Mouse (Mus musculus) natural killer cell, adult 2 months (primary cell): ENCODE data around the gene Thap2.

Source experiments
- DNase-seq, 2 experiments: peaks; one replicate each; pipeline ENCODE4 v3.0.0; 2022; ENCODE audit warnings: low spot score in 2 of 2

Thap2 gene

DNA sequence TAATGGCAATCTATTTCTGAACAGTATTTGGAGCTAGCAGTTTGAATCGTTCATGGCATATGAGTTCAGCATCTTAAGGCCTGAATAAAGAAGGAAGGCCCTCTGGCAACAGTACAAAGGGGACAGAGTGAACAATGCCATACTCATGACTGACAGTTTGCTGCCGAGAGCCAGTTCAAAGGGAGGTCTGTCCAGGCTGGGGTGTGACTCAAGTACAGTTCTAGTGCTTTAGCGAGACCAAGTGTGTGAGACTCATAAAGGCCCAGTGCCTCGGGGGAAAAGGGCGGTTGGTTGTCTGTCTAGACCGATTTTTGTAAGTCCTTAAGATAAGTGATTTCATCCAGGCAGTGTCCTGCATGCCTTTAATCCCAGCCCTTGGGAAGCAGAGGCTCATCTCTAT, 29.7 kb downstream of the Thap2 start:
- no peak for DNase-seq

- DNase-seq, result no peak
Measured at GRCm38 (mm10) chr10:115350810-115351397, 33.3 kb downstream of the Thap2 start.

DNA sequence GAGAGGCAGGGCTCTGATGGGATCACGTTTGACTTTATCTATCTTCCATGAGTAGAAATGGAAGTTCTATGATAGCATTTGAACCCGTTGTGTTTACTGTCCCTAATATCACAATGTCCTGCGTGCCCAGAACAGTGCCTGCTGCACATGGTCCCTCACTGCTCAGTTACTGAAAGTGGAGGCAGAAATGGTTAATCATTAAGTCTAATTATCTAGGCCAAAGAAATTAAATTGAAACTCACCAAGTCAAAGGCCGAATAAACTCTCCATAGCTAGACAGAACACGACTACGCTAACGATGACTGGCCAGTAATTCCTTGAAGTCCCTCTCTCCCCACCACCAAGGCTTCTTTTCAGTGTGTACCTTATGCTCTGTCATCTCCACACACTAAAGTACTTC, 34.7 kb downstream of the Thap2 start:
- DNase-seq, result no peak

- DNase-seq, result no peak
Measured at GRCm38 (mm10) chr10:115349029-115349428, 35.2 kb downstream of the Thap2 start.

DNA sequence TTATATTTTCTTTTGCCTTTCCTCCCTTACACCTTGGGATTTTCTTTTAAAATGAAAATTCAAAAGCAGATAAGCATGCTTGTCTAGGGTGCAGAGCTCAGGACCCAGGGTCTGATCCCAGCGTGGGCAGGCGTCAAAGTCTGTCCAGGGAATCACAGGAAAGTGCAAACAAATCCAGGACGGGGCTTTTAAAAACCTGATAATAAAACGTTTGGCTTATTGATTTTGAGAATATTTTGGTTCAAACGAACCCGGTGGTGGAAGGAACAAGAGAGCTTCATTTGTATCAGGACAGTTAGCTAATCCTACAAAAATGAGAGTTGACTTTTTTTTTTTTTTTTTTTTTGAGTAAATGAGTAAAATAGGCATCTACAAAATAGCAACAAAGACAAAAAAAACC, 36.1 kb downstream of the Thap2 start:
- no peak for DNase-seq

GRCm38 (mm10) chr10:115346444-115346843, 37.8 kb downstream of the Thap2 start:
- no peak for DNase-seq

- DNase-seq, result no peak
Measured at GRCm38 (mm10) chr10:115342771-115343425, 41.3 kb downstream of the Thap2 start.

DNA sequence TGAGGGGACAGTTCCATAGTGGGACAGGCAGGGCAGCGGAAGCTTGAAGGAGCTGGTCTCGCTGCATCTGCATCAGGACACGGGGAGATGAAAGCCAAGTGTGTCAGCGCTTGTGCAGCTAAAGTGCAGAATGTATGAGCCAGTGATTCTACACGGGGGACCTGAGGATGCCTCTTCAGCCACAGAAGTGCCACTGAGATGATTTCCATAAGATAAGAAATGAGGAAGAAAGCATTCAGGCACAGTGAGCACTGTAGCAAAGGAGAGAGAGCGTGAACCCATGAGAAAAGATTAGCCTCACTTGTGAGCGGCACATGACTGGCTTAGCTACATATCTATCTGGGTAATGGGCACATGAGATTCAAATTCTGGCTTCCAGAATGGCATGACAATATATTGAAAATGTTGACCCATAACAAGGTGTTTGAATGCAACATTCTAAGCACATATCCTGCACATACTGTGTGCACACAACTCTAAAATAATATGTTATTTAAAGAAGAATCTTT, 44.4 kb downstream of the Thap2 start:
- no peak for DNase-seq

GRCm38 (mm10) chr10:115336901-115337300, 47.3 kb downstream of the Thap2 start:
- DNase-seq, result no peak

DNA sequence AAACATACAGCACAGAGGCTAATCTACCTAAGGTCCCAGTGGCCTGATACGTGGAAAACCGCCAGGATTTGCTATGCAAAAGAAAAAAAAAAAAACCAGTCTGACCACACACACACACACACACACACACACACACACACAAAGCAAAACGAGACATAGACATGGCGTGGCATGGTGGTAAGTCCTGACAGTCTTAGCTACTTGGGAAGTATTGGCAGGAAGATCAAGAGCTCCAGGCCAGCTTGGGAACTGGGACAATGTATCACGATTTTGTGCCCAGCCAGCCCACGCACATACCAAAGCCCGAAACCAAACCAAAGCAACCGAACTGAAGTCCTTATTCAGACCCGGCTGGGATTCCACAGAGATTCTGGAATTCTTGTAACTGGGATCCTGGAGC, 50.7 kb downstream of the Thap2 start:
- no peak for DNase-seq

- DNase-seq, result no peak
Measured at GRCm38 (mm10) chr10:115332997-115333396, 51.2 kb downstream of the Thap2 start.

DNA sequence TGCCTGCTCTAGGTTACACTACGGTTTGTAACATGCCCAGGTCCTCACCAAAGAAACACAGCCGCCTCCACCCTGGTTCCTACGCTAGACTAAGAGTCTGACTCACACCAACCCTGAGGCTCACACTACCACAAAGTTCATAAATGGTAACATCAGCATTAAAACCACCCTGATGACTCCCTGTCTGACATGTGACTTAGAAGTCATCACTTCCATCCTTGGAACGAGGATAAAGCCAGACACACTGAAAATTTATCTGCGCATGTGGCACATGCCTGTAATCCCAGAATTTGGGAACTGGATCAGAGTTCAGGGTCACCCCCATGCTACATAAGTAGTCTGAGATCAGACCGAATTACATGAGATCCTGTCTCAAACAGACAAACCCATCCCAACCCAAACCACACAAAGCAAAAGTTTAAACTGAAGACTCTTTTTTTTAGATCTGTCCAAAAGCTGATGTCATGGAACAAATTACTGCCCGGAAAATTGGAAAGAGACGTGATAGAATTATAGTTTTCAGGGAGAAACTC, 51.8 kb downstream of the Thap2 start:
- DNase-seq, result no peak

GRCm38 (mm10) chr10:115329010-115329530, 55.2 kb downstream of the Thap2 start:
- no peak for DNase-seq

- no peak for DNase-seq
Measured at GRCm38 (mm10) chr10:115328514-115328913, 55.7 kb downstream of the Thap2 start.

DNA sequence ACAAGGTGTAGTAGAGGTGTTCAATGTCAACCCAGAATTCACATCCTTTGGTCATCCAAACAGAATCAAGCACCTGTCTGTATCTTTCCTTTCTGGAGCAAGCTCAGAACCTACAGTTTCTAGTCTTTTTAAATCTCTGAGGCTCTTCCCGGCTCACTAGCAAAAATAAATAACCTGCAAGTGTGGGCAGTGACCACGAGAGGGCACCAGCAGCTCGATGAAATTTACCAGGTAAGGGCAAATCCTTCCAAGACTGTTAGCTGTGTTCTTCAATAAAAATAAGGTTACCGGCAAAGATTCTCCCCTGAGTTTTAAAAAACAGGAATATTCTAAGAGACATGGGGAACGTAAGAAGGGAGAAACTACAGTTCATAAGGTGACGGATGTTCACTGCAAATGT, 60.9 kb downstream of the Thap2 start:
- DNase-seq, result peak; percentile 51 to 74

GRCm38 (mm10) chr10:115321317-115322035, 62.8 kb downstream of the Thap2 start:
- DNase-seq, result no peak
